Mouse (Mus musculus) lung, postnatal 25 days (tissue): ENCODE results near the gene Zfp652.

Source experiments
- DNase-seq: peaks from one replicate; pipeline ENCODE4 v3.0.0; 2022; ENCODE audit warnings: low spot score

Zfp652 gene

DNA sequence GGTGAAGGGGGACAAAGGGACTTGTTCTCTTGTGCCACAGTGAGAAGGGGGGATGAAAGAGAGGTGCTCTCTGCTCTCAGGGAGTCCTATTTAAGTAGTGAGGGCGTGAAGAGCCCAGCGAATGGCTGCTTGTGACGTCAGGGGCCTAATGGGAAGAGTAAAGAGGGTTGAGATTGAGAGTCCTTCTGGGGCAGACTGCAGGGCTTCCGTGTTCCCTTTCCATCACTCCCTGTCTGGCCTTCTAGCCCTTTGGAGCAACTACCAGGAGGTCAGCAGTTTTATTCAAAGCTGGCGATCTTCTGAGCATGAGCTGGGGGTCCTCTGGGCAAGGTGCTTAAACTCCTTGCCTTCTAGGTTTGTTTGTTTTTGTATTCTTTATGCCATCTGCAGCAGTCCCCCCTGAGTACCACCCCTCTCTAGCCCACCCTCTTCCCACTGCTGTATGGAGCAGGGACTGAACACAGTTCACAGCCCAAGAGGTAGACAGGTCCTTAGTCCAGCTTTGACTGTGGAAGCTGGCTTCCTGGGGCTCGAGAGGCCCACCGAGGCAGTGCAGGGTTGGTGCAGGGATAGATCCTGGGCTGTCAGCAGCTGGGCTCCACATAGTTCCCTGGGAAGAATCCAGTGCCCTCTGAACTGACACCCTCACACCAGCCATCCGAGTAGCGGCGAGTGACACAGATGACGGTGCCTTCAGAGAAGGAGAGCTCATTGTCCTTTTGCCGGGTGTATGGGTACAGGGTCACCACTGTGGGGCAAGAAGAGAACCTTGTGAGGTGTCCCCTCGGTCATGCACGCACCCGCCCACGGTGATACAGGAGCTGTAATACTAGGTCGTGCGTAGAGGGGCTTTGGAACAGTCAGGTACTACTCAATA lies 119.9 kb downstream of the Zfp652 start:
- no peak for DNase-seq

GRCm38 (mm10) chr11:95833006-95833570 lies 120.6 kb downstream of the Zfp652 start:
- no peak for DNase-seq

DNA sequence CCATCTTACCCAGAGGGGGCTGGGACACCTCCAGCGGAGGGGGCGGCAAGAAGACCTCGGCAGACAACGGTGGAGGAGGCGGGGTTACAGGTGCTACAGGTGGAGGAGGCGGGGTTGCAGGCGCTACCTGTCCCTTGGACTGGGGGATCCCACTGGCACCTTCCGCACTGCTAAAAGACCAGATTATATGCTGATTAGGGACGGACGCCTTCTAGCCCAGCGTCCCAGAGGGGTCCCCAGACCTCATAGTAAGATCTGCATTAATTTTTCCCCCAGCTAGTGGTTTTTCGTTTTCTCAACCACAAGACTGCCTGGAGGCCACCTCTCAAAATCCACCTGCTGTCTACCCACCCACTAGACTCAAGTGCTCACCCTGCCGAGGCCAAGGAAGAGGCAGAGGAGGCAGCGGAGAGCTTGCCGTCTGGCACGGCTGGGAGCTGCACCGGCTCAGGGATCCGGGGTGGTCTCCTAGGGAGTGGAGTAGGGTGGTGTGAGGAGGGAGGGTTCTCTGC lies 121.2 kb downstream of the Zfp652 start:
- DNase-seq, result no peak

DNA sequence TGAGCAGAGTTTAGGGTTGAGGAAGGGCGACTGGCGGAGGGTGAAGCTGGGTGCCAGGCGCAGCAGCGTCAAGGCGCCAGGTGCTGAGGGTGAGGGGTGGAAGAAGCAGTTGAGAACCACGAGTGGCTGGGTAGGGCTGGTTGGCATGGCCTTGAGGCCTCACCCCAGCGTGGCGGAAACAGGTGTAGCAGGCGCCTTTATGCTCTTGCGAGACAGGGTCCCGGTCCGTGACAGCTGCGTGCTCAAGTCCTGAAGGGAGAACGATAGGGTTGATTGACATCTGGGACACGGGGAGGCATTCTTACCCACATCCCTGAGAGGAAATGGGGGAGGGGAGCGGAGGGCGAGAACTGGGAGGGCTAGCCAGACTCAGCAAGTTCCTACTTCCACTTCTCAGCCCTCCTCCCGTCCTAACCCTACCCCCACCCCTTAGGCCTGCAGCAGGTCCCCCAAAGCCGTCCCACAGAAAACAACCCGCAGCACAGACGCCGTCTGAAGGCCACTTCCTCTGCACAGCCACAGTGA lies 121.7 kb downstream of the Zfp652 start:
- peak; percentile 66 for DNase-seq

DNA sequence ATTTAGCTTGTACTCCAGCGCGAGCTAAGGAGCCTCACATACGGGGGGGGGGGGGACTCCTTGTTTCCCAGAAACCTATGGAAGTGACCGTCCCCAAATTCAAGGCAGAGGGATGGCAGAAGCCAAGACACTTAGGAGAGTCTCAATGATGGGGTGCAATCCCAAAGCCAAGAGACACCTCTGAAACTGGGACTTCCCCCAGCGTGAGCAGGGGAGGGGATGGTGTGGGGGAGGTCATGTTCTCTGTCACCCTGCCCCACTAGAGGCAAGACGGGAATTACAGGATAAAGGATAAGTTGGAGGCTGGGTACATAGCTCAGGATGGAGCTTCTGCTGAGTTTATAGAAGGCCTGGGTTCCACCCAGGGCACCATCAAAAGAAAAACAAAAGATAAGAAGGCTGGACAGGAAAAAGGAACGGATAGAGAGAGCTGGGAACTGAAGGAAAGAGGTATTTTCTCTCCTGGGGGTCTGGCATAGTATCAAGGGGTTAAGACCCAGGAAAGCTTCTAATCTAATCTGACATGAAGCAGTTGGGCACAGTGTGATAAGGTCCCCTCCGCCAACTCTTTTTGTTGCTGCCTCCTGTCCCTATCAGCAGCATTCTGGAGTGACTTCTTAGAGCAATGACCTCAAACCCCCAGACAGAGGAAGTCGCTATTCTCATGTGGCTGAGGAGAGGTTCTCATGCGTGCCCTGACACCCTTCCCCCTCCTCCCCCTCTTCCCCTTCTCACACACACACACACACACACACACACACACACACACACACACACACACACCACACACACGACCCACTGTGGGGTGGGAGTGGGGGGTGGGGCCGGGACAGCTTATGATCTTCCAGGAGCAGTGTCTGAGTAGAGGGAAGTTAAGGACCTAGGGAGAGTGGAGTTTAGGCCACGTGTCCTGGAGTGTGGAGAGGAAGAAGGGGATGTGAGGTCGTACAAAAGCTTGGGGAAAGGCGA lies 122.6 kb downstream of the Zfp652 start:
- peak; percentile 71 for DNase-seq

DNA sequence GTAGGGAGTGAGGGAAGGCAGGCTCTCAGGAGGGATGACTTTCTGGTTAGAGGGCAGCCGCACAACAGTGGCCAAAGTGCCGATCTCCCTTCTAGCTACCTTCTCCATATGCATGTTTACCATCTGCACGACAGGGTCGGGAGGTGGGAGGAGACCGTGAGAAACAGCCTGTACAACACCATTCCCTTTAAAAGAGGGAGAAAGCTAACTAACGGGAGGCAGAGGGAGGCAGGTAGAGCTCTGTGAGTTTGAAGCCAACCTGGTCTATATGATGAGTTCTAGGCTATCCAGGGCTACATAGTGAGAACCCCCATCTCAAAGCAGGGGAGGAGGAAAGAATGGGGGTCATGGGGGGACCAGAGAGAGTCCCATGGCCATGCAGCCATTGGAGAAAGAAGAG lies 123.4 kb downstream of the Zfp652 start:
- no peak for DNase-seq

- no peak for DNase-seq
Measured at GRCm38 (mm10) chr11:95836433-95836832, 124.0 kb downstream of the Zfp652 start.

- peak; percentile 91 for DNase-seq
Measured at GRCm38 (mm10) chr11:95837059-95837458, 124.6 kb downstream of the Zfp652 start, which contains the start of gene Gngt2. TSS of gene Gngt2 (plus strand) at chr11:95837216.

DNA sequence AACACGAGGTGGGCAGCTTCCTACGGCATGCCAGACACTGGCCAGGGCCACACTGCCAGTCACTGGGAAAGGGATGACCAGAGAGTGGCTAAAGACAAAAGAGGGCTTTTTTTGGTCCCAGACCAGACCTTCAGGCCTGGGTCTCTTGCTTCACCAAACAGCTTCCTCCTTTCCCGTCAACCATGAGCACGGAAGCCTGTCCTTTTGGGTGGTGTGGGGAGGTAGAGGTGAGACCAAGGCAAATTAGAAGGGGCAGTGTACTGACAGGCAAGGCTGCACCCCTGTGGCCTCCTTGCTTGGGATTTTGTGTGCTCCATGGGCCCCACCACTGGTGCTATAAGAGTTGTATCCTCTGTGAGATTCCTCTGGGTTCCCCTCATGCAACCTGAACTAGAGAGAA lies 126.1 kb downstream of the Zfp652 start:
- no peak for DNase-seq

GRCm38 (mm10) chr11:95838999-95839868 lies 126.8 kb downstream of the Zfp652 start:
- no peak for DNase-seq

- DNase-seq, result no peak
Measured at GRCm38 (mm10) chr11:95840694-95841497, 128.4 kb downstream of the Zfp652 start.

GRCm38 (mm10) chr11:95841498-95841830 lies 129.0 kb downstream of the Zfp652 start:
- no peak for DNase-seq

GRCm38 (mm10) chr11:95842074-95842681 lies 129.7 kb downstream of the Zfp652 start, which contains the start of gene Abi3:
TSS of gene Abi3 (minus strand) at chr11:95842476.
- peak; percentile 81 for DNase-seq

DNA sequence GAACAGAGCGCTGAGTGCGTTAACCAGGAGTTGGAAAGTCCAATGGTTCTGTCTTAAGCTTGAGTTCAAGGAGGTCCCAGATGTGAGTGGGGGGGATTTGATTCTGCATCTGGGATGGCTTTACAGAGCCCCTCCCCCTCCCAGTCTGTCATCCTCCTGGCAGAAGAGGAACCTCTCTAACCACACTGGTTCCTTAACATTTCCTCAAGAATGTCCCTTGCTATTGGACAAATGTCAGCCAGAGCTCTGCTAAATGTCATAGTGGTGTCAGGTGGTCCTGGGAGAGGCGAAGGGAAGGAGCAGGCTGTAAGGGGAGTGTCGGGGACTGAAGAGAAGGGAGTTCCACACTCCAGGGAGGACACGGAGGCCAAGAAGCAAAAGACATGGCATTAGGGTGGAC lies 130.5 kb downstream of the Zfp652 start:
- DNase-seq, result no peak

DNA sequence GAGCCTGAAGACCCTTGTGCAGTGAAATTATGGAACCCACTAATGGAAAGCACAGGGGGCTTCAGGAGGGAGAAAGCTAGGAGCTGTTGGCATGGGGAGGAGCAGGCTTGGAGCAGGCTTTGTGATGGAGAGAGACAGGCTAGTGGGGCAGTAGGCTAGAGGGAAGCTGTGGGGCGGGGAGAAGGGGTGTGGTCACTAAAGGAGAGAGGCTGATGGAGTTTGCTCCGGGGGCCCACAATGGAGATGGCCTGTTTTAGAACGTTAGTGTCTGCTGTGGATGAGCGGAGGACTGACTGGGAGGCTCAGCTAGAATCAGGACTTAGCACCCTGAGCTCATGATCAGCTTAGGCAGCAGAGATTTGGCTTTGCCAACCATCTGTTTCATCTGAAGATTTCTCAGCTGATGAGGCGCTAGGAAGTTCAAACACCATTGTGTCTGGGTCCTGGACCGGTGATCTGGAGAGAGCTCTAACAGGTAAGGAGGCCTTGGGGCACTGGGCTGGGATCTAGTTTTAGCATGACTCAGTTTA lies 131.0 kb downstream of the Zfp652 start:
- no peak for DNase-seq

GRCm38 (mm10) chr11:95844935-95845334 lies 132.5 kb downstream of the Zfp652 start:
- DNase-seq, result no peak

GRCm38 (mm10) chr11:95850898-95851297 lies 138.4 kb downstream of the Zfp652 start:
- DNase-seq, result no peak

DNA sequence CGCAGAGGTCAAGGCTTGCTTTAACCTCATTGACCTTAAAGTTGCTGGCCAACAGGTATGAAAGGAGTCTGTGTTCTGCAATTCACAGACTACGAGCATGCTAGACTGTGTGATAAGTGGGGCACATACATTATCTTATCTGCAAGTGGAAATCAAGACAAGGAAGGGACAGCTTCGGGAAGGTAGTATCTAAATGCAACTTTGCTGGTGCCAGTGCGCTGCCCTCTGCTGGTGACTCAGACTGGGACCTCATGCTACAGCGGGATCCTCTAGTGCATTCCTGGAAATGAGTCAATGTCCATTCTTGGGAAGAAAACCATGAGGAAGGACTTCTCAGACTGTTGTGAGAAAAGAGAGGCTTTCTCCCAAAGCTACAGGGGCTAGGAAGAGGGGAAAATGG lies 141.2 kb downstream of the Zfp652 start:
- DNase-seq, result peak; percentile 84

DNA sequence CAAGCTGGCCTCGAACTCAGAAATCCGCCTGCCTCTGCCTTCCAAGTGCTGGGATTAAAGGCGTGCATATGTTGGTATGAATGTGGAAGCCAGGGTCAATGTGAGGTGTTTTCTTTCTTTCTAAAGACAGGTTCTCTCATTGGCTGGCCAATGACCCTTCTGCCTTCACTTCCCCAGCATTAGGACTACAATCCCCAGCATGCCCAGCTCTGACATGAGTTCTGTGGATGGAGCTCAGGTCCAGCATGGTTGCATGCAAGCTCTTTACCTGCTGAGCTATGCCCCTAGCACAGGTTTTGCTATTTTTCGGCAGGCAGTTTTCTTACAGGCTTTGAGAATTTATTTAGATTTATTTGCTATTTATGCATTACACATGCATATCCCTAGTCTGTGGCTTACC lies 144.8 kb downstream of the Zfp652 start:
- DNase-seq, result no peak
